Mouse (Mus musculus): ENCODE results near the gene Ctsll3. TPM values are rescaled to one million over a fixed set of nuclear protein-coding genes. Genes with fewer than 3 reads are reported as not detected.

Ctsll3 gene
- total and polyA plus RNA-seq, 3 experiments = not detected

GRCm38 (mm10) chr13:60757292-60757691, 45.4 kb downstream of the Ctsll3 start:
- H3K4me1 ChIP-seq (ENCODE audit: insufficient read depth, low read depth, low read length) = no peaks in the 10 kb centered on the region
- no peak for TF ChIP-seq TAL1 (conservative IDR thresholded peaks at IDR 0.05; ENCODE audit: low read depth, low read length)
- H3K4me3 ChIP-seq (ENCODE audit: low read depth, low read length) = no peak overlapping the region; the same call in 1 of the 2 replicates
- H3K27me3 ChIP-seq (ENCODE audit: insufficient read depth, low read length) = no peaks in the 10 kb centered on the region
- DNase-seq (ENCODE audit: low spot score) (no peak), ATAC-seq (ENCODE audit: extremely low read depth, insufficient number of reproducible peaks, low FRiP score, poor library complexity, severe bottlenecking) (no peak)
- H3K36me3 ChIP-seq (replicated peaks) = no peaks in the 10 kb centered on the region
- H3K9me3 ChIP-seq (replicated peaks) = peaks cover 64% of the 10 kb centered on the region

- Histone ChIP-seq H3K36me3 (replicated peaks) (no peaks in the 10 kb centered on the region), H3K4me3 (ENCODE audit: low read depth, low read length) (no peak overlapping the region), H3K4me1 (ENCODE audit: insufficient read depth, low read depth, low read length) (no peaks in the 10 kb centered on the region), H3K9me3 (replicated peaks) (peaks cover 64% of the 10 kb centered on the region), H3K27me3 (ENCODE audit: insufficient read depth, low read length) (no peaks in the 10 kb centered on the region)
- TF ChIP-seq GATA1 (IDR thresholded peaks at IDR 0.05; ENCODE audit: borderline replicate concordance, low read length) (no peak), POLR2AphosphoS5 (IDR thresholded peaks at IDR 0.05; ENCODE audit: insufficient replicate concordance, low read depth, low read length) (no peak), CTCF (IDR thresholded peaks at IDR 0.05; ENCODE audit: low read depth, low read length) (no peak), TAL1 (conservative IDR thresholded peaks at IDR 0.05; ENCODE audit: low read depth, low read length) (no peak), GATA2 (IDR thresholded peaks at IDR 0.05; ENCODE audit: borderline replicate concordance, low read depth, low read length) (no peak)
- DNase-seq (ENCODE audit: low spot score) = no peak
- ATAC-seq (ENCODE audit: extremely low read depth, insufficient number of reproducible peaks, low FRiP score, poor library complexity, severe bottlenecking) = no peak
Measured at GRCm38 (mm10) chr13:60755251-60755650, 47.4 kb downstream of the Ctsll3 start.

- DNase-seq (ENCODE audit: low spot score) (no peak), ATAC-seq (ENCODE audit: extremely low read depth, insufficient number of reproducible peaks, low FRiP score, poor library complexity, severe bottlenecking) (no peak)
- Histone ChIP-seq H3K4me1 (ENCODE audit: insufficient read depth, low read depth, low read length) (no peaks in the 10 kb centered on the region), H3K4me3 (ENCODE audit: low read depth, low read length) (no peak overlapping the region), H3K27me3 (ENCODE audit: insufficient read depth, low read length) (no peaks in the 10 kb centered on the region), H3K9me3 (replicated peaks) (peaks cover 78% of the 10 kb centered on the region), H3K36me3 (replicated peaks) (no peaks in the 10 kb centered on the region)
- no peak for TF ChIP-seq POLR2AphosphoS5 (IDR thresholded peaks at IDR 0.05; ENCODE audit: insufficient replicate concordance, low read depth, low read length)
- TF ChIP-seq TAL1 (conservative IDR thresholded peaks at IDR 0.05; ENCODE audit: low read depth, low read length) = no peak
- no peak for TF ChIP-seq CTCF (IDR thresholded peaks at IDR 0.05; ENCODE audit: low read depth, low read length)
- TF ChIP-seq GATA2 (IDR thresholded peaks at IDR 0.05; ENCODE audit: borderline replicate concordance, low read depth, low read length) = no peak
Measured at GRCm38 (mm10) chr13:60753216-60753615, 49.4 kb downstream of the Ctsll3 start.

DNA sequence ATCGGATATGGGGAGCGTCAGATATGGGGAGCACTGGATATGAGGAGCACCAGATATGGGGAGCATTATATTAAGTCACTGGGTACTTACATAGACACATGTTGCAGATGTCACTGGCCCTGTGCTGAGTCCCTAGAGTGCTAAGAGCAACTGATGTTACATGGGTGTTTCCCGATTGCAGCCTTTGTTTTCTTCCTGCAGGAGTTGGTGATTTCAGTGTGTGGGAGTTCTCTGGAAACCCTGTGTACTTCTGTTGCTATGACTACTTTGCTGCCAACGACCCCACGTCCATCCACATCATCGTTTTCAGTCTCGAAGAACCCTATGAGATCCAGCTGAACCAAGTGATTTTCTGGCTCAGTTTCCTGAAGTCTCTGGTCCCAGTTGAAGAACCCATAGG, 51.7 kb downstream of the Ctsll3 start:
- Histone ChIP-seq H3K36me3 (replicated peaks) (no peaks in the 10 kb centered on the region), H3K4me3 (ENCODE audit: low read depth, low read length) (no peak overlapping the region), H3K27me3 (ENCODE audit: insufficient read depth, low read length) (no peaks in the 10 kb centered on the region), H3K4me1 (ENCODE audit: insufficient read depth, low read depth, low read length) (no peaks in the 10 kb centered on the region), H3K9me3 (replicated peaks) (peaks cover 76% of the 10 kb centered on the region)
- DNase-seq (ENCODE audit: low spot score) (no peak), ATAC-seq (ENCODE audit: extremely low read depth, insufficient number of reproducible peaks, low FRiP score, poor library complexity, severe bottlenecking) (no peak)
- TF ChIP-seq GATA2 (IDR thresholded peaks at IDR 0.05; ENCODE audit: borderline replicate concordance, low read depth, low read length) = no peak
- no peak for TF ChIP-seq TAL1 (conservative IDR thresholded peaks at IDR 0.05; ENCODE audit: low read depth, low read length)
- TF ChIP-seq POLR2AphosphoS5 (IDR thresholded peaks at IDR 0.05; ENCODE audit: insufficient replicate concordance, low read depth, low read length) = no peak
- TF ChIP-seq GATA1 (IDR thresholded peaks at IDR 0.05; ENCODE audit: borderline replicate concordance, low read length) = no peak
- TF ChIP-seq CTCF (IDR thresholded peaks at IDR 0.05; ENCODE audit: low read depth, low read length) = no peak

- DNase-seq (ENCODE audit: low spot score) (no peak), ATAC-seq (ENCODE audit: extremely low read depth, insufficient number of reproducible peaks, low FRiP score, poor library complexity, severe bottlenecking) (no peak)
- H3K36me3 ChIP-seq (replicated peaks) = no peaks in the 10 kb centered on the region
- peaks cover 86% of the 10 kb centered on the region for H3K9me3 ChIP-seq (replicated peaks)
- no peaks in the 10 kb centered on the region for H3K27me3 ChIP-seq (ENCODE audit: insufficient read depth, low read length)
- TF ChIP-seq TAL1 (conservative IDR thresholded peaks at IDR 0.05; ENCODE audit: low read depth, low read length) = no peak
- no peak for TF ChIP-seq GATA2 (IDR thresholded peaks at IDR 0.05; ENCODE audit: borderline replicate concordance, low read depth, low read length)
- no peaks in the 10 kb centered on the region for H3K4me1 ChIP-seq (ENCODE audit: insufficient read depth, low read depth, low read length)
- H3K4me3 ChIP-seq (ENCODE audit: low read depth, low read length) = no peak overlapping the region
Measured at GRCm38 (mm10) chr13:60748556-60748955, 54.1 kb downstream of the Ctsll3 start.

Other genes with a start within 250 kb of the Ctsll3 start
- gene Dapk1, start 200.9 kb downstream of the Ctsll3 start, total RNA-seq (2014; fragmentation: Nextera tagmentation) = not detected in 2 replicates
- 0.05 TPM in 1 of 2 replicates, not detected in the other for gene Dapk1, start 200.9 kb downstream of the Ctsll3 start, total RNA-seq (2017)
- gene Dapk1, start 200.9 kb downstream of the Ctsll3 start, polyA plus RNA-seq (2012) = not detected in 2 replicates
- gene BC051665, start 16.5 kb downstream of the Ctsll3 start, total RNA-seq (2014; fragmentation: Nextera tagmentation) = not detected in 2 replicates
- not detected in 2 replicates for gene BC051665, start 16.5 kb downstream of the Ctsll3 start, total RNA-seq (2017)
- not detected in 2 replicates for gene BC051665, start 16.5 kb downstream of the Ctsll3 start, polyA plus RNA-seq (2012)
- gene 4930486L24Rik, start 61.6 kb upstream of the Ctsll3 start, total RNA-seq (2014; fragmentation: Nextera tagmentation) = not detected in 2 replicates
- not detected in 2 replicates for gene 4930486L24Rik, start 61.6 kb upstream of the Ctsll3 start, total RNA-seq (2017)
- not detected in 2 replicates for gene 4930486L24Rik, start 61.6 kb upstream of the Ctsll3 start, polyA plus RNA-seq (2012)
- not detected in 2 replicates for gene Gm49392, start 94.0 kb upstream of the Ctsll3 start, total RNA-seq (2014; fragmentation: Nextera tagmentation)
- not detected in 2 replicates for gene Gm49392, start 94.0 kb upstream of the Ctsll3 start, total RNA-seq (2017)
- not detected in 2 replicates for gene Gm49392, start 94.0 kb upstream of the Ctsll3 start, polyA plus RNA-seq (2012)
- gene Ctla2b, start 94.6 kb upstream of the Ctsll3 start, total RNA-seq (2014; fragmentation: Nextera tagmentation) = not detected in 2 replicates
- gene Ctla2b, start 94.6 kb upstream of the Ctsll3 start, total RNA-seq (2017) = 0.22 and 0.29 TPM in 2 replicates
- gene Ctla2b, start 94.6 kb upstream of the Ctsll3 start, polyA plus RNA-seq (2012) = not detected in 2 replicates
- not detected in 2 replicates for gene Tpbpb, start 102.0 kb upstream of the Ctsll3 start, total RNA-seq (2014; fragmentation: Nextera tagmentation)
- gene Tpbpb, start 102.0 kb upstream of the Ctsll3 start, total RNA-seq (2017) = not detected in 2 replicates
- not detected in 2 replicates for gene Tpbpb, start 102.0 kb upstream of the Ctsll3 start, polyA plus RNA-seq (2012)
- not detected in 2 replicates for gene Gm49393, start 132.7 kb upstream of the Ctsll3 start, total RNA-seq (2014; fragmentation: Nextera tagmentation)
- gene Gm49393, start 132.7 kb upstream of the Ctsll3 start, total RNA-seq (2017) = not detected in 2 replicates
- not detected in 2 replicates for gene Gm49393, start 132.7 kb upstream of the Ctsll3 start, polyA plus RNA-seq (2012)
- not detected in 2 replicates for gene Gm49391, start 133.7 kb upstream of the Ctsll3 start, total RNA-seq (2014; fragmentation: Nextera tagmentation)
- gene Gm49391, start 133.7 kb upstream of the Ctsll3 start, total RNA-seq (2017) = not detected in 2 replicates
- gene Gm49391, start 133.7 kb upstream of the Ctsll3 start, polyA plus RNA-seq (2012) = not detected in 2 replicates
- gene Ctla2a, start 133.8 kb upstream of the Ctsll3 start, total RNA-seq (2014; fragmentation: Nextera tagmentation) = not detected in 2 replicates
- 1.3 and 1.9 TPM in 2 replicates for gene Ctla2a, start 133.8 kb upstream of the Ctsll3 start, total RNA-seq (2017)
- not detected in 2 replicates for gene Ctla2a, start 133.8 kb upstream of the Ctsll3 start, polyA plus RNA-seq (2012)
- not detected in 2 replicates for gene Tpbpa, start 139.1 kb upstream of the Ctsll3 start, total RNA-seq (2014; fragmentation: Nextera tagmentation)
- gene Tpbpa, start 139.1 kb upstream of the Ctsll3 start, total RNA-seq (2017) = 0.33 TPM in 1 of 2 replicates, not detected in the other
- gene Tpbpa, start 139.1 kb upstream of the Ctsll3 start, polyA plus RNA-seq (2012) = not detected in 2 replicates
- gene Ctsj, start 203.1 kb upstream of the Ctsll3 start, total RNA-seq (2014; fragmentation: Nextera tagmentation) = not detected in 2 replicates
- gene Ctsj, start 203.1 kb upstream of the Ctsll3 start, total RNA-seq (2017) = 0.12 TPM in 1 of 2 replicates, not detected in the other
- gene Ctsj, start 203.1 kb upstream of the Ctsll3 start, polyA plus RNA-seq (2012) = not detected in 2 replicates
- gene Ctsq, start 237.8 kb upstream of the Ctsll3 start, total RNA-seq (2014; fragmentation: Nextera tagmentation) = not detected in 2 replicates
- not detected in 2 replicates for gene Ctsq, start 237.8 kb upstream of the Ctsll3 start, total RNA-seq (2017)
- not detected in 2 replicates for gene Ctsq, start 237.8 kb upstream of the Ctsll3 start, polyA plus RNA-seq (2012)

Data from G1E (cell line).